Mouse (Mus musculus) thymus, postnatal 14 days (tissue): Measurements from ENCODE around the gene Steap1.

Experiments used
- DNase-seq: peaks from one replicate; pipeline ENCODE4 v3.0.0; 2021

Gene Steap1

DNA sequence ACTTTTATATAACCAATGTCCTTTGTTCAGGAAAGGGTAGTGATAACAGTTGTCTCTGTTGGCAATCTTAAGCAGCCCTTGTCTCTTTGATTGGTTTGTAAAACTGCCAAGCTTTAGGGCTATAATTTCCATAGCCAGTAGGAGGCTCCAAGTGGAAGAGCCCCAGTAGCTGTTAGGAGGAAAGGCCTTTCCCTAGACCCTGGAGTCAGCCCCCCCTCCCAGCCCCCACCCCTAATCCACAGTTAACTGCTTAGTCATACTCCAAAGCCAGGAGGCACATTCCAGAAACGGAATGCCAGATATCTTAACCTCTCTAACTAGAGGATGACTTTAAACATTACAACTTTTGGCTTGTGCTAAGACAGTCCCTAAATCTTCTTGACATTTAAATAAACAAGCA, 62.2 kb downstream of the Steap1 start:
- no peak for DNase-seq
